Mouse (Mus musculus): ENCODE data around the gene Cdh20.

Gene Cdh20

DNA sequence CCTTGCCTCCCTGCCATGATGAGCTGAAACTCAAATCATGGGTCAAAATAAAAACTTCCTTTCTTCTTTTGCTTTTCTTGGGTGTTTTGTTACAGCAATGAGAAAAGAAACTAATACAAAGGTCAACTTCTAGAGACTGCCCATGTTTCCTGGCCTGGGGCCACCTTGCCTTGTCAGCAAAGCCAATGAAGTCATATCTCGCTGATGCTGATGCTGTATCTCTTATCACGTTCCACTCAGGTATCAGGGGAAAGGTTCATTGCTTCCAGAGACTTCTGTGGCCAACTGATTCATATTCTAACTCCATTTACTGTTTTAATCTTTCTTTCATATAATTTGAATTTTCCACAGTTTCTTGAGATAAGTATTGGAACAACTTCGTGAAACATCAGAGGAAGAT is 273.3 kb downstream of the Cdh20 start:
- no peak for DNase-seq (ENCODE audit: low spot score)
